Mouse (Mus musculus) gastrocnemius, postnatal 10 days (tissue): ENCODE data around the gene Ap1s1. TPM values are rescaled to one million over a fixed set of nuclear protein-coding genes. Genes with fewer than 3 reads are reported as not detected.

Experiments used
- DNase-seq: peaks from one replicate; pipeline ENCODE4 v3.0.0; 2021; ENCODE audit warnings: mixed read lengths
- long read RNA-seq, 2 experiments: library from polyadenylated mRNA; stranded (forward); transcript quantifications; one replicate each; pipeline ENCODE4 v2.0.0; 2021
- total RNA-seq, 2 experiments: library from RNA; stranded (reverse); gene quantifications; 2 replicates each; pipeline ENCODE4 v1.2.3; 2021

Ap1s1 gene
- total RNA-seq, result 10 to 100 TPM; 33.4 to 37.0 TPM
- long read RNA-seq, experiment 1, transcript Ap1s1-201 (5 exons, 1,353 nt), result major isoform, 36 of 41 reads
- long read RNA-seq, experiment 1, partial matches to known transcripts, result 1 of 41 reads
- long read RNA-seq, experiment 1, other reads (novel, unspliced or antisense), result 2 of 41 reads
- long read RNA-seq, experiment 2, transcript Ap1s1-201 (5 exons, 1,353 nt), result major isoform, 35 of 36 reads
- long read RNA-seq, experiment 2, partial matches to known transcripts, result 0 of 36 reads
- long read RNA-seq, experiment 2, other reads (novel, unspliced or antisense), result 1 of 36 reads

GRCm38 (mm10) chr5:137045402-137046323 is at the start of gene Ap1s1:
Gene Ap1s1, minus strand, starts transcription at chr5:137046135.
- peak; percentile 97 for DNase-seq

GRCm38 (mm10) chr5:137095135-137095534 is 49.2 kb upstream of the Ap1s1 start:
- DNase-seq, result no peak

GRCm38 (mm10) chr5:137093720-137094119 is 47.8 kb upstream of the Ap1s1 start:
- no peak for DNase-seq

- no peak for DNase-seq
Measured at GRCm38 (mm10) chr5:137091560-137091959, 45.6 kb upstream of the Ap1s1 start.

- DNase-seq, result no peak
Measured at GRCm38 (mm10) chr5:137090870-137091269, 44.9 kb upstream of the Ap1s1 start.

GRCm38 (mm10) chr5:137087410-137087809 is 41.5 kb upstream of the Ap1s1 start:
- DNase-seq, result peak; percentile 44

- no peak for DNase-seq
Measured at GRCm38 (mm10) chr5:137085731-137086130, 39.8 kb upstream of the Ap1s1 start.

- no peak for DNase-seq
Measured at GRCm38 (mm10) chr5:137085021-137085420, 39.1 kb upstream of the Ap1s1 start.

- no peak for DNase-seq
Measured at GRCm38 (mm10) chr5:137083051-137083450, 37.1 kb upstream of the Ap1s1 start.

- DNase-seq, result no peak
Measured at GRCm38 (mm10) chr5:137079849-137080248, 33.9 kb upstream of the Ap1s1 start.

GRCm38 (mm10) chr5:137078616-137079015 is 32.7 kb upstream of the Ap1s1 start:
- no peak for DNase-seq

- no peak for DNase-seq
Measured at GRCm38 (mm10) chr5:137078041-137078440, 32.1 kb upstream of the Ap1s1 start.

GRCm38 (mm10) chr5:137077187-137077586 is 31.3 kb upstream of the Ap1s1 start:
- DNase-seq, result no peak

GRCm38 (mm10) chr5:137076191-137076930 is 30.4 kb upstream of the Ap1s1 start:
- DNase-seq, result no peak

- no peak for DNase-seq
Measured at GRCm38 (mm10) chr5:137075726-137076125, 29.8 kb upstream of the Ap1s1 start.

- DNase-seq, result no peak
Measured at GRCm38 (mm10) chr5:137074191-137074651, 28.3 kb upstream of the Ap1s1 start.

GRCm38 (mm10) chr5:137073141-137073540 is 27.2 kb upstream of the Ap1s1 start:
- DNase-seq, result no peak

- DNase-seq, result peak; percentile 69
Measured at GRCm38 (mm10) chr5:137072079-137072960, 26.4 kb upstream of the Ap1s1 start, which contains the start of gene Serpine1. Gene Serpine1, minus strand, starts transcription at chr5:137072268.

GRCm38 (mm10) chr5:137070881-137071605 is 25.1 kb upstream of the Ap1s1 start:
- DNase-seq, result no peak

- DNase-seq, result no peak
Measured at GRCm38 (mm10) chr5:137068711-137069110, 22.8 kb upstream of the Ap1s1 start.

- DNase-seq, result no peak
Measured at GRCm38 (mm10) chr5:137065923-137066322, 20.0 kb upstream of the Ap1s1 start.
